Mouse (Mus musculus): ENCODE results near the gene Wdfy4. TPM values are rescaled to one million over a fixed set of nuclear protein-coding genes. Genes with fewer than 3 reads are reported as not detected.

Gene Wdfy4
- polyA plus RNA-seq, 1 experiment from 2014 or later, result 2.6 TPM

DNA sequence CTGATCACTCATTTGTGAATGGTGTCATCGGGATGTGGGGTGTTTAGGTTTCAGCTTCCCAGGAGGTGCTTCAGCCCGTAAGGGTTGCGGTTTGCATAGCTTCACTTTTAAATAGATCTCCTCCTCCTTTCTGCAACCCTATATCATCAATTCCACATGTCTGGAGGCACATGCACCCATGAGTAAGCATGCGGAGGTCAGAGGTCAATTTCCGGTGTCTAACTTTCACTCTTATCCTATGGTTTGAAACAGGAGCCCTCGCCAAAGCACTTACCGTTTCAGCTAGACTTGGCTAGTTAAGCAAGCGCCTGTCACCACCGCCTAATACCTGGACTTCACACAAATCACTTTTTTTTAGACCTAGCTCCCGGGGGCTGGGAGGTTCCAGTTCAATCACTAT is 220.6 kb downstream of the Wdfy4 start:
- peaks cover 2% of the 10 kb centered on the region for H3K36me3 ChIP-seq (replicated peaks; ENCODE audit: insufficient read depth, low read length)
- ATAC-seq (no peak), DNase-seq (no peak)
- H3K9ac ChIP-seq (replicated peaks), result no peak overlapping the region
- H3K27ac ChIP-seq (ENCODE audit: low read depth), result no peak overlapping the region
- no peaks in the 10 kb centered on the region for H3K4me1 ChIP-seq (ENCODE audit: insufficient read depth)
- no peak overlapping the region for H3K4me2 ChIP-seq (ENCODE audit: low read depth, low read length)
- no peaks in the 10 kb centered on the region for H3K9me3 ChIP-seq (ENCODE audit: low read length)
- no peak overlapping the region for H3K4me3 ChIP-seq (ENCODE audit: low read depth, low read length)
- no peak for TF ChIP-seq EP300 (IDR thresholded peaks at IDR 0.05; ENCODE audit: low read depth)
- no peak for TF ChIP-seq CTCF (IDR thresholded peaks at IDR 0.05; ENCODE audit: low read depth)
- H3K27me3 ChIP-seq (ENCODE audit: insufficient read depth, low read length), result no peaks in the 10 kb centered on the region
- WGBS (ENCODE audit: insufficient replicate concordance), result 77% methylated on average over 10 of the region's 10 CpGs

DNA sequence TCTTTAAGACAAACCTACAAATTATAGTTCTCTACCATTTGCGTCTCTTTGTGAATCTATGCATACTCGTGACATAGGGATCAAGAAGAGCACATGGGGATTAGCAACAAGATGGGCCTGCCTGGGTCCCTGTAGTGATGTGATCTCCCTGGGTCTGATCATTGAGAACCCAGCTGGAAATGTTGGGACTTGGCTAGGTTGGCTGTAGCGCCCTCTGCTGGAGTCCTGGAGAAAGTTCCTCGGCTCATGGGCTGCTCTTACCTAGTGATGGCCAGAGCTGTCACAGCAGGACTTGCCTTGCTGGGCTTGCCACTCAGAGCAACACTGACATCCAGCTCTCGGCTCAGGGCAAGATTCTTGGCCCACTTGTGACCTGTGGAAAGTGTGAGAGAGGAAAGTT is 224.8 kb downstream of the Wdfy4 start:
- ATAC-seq (no peak), DNase-seq (peak; percentile 76)
- no peaks in the 10 kb centered on the region for H3K27me3 ChIP-seq (ENCODE audit: insufficient read depth, low read length)
- H3K4me2 ChIP-seq (ENCODE audit: low read depth, low read length), result no peak overlapping the region
- 52% methylated on average over 5 of the region's 5 CpGs for whole genome bisulfite sequencing (ENCODE audit: insufficient replicate concordance)
- H3K9ac ChIP-seq (replicated peaks), result no peak overlapping the region
- no peak overlapping the region for H3K4me3 ChIP-seq (ENCODE audit: low read depth, low read length)
- no peak overlapping the region for H3K27ac ChIP-seq (ENCODE audit: low read depth)
- no peaks in the 10 kb centered on the region for H3K9me3 ChIP-seq (ENCODE audit: low read length)
- H3K36me3 ChIP-seq (replicated peaks; ENCODE audit: insufficient read depth, low read length), result peaks cover 2% of the 10 kb centered on the region; the same call in 1 of the 2 replicates
- no peak for TF ChIP-seq EP300 (IDR thresholded peaks at IDR 0.05; ENCODE audit: low read depth)
- peak; percentile 90 for TF ChIP-seq CTCF (IDR thresholded peaks at IDR 0.05; ENCODE audit: low read depth)
- no peaks in the 10 kb centered on the region for H3K4me1 ChIP-seq (ENCODE audit: insufficient read depth)

DNA sequence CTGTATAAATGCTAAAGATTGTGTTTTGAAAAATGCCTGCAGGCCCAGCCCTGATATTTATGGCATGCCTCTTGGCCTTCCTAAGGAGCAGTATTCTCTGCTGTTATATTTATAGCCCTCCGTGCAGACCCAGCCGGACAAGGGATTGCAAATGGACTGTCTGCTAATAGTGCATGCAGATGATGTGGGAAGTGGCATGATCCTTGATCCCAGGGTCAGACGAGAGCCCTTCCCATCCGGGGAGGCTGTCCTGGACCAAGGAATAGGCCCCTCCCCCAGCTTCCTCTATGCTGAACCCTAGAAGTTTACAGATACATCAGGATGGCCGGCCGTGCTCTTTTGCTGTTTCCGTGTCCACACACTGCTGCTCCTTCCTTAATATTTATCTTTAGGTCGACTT is 226.6 kb downstream of the Wdfy4 start:
- Histone ChIP-seq H3K4me1 (ENCODE audit: insufficient read depth) (no peaks in the 10 kb centered on the region), H3K4me2 (ENCODE audit: low read depth, low read length) (no peak overlapping the region), H3K9ac (replicated peaks) (no peak overlapping the region), H3K36me3 (replicated peaks; ENCODE audit: insufficient read depth, low read length) (0 out of 2 replicates have a peak, but pooled peaks cover 2% of the 10 kb centered on the region), H3K9me3 (ENCODE audit: low read length) (no peaks in the 10 kb centered on the region), H3K4me3 (ENCODE audit: low read depth, low read length) (no peak overlapping the region), H3K27me3 (ENCODE audit: insufficient read depth, low read length) (no peaks in the 10 kb centered on the region), H3K27ac (ENCODE audit: low read depth) (no peak overlapping the region)
- peak; percentile 19; the same call in 1 of the 2 replicates for ATAC-seq
- TF ChIP-seq CTCF (IDR thresholded peaks at IDR 0.05; ENCODE audit: low read depth) (no peak), EP300 (IDR thresholded peaks at IDR 0.05; ENCODE audit: low read depth) (no peak)
- DNase-seq, result peak; percentile 40
- 55% methylated on average over 8 of the region's 8 CpGs for WGBS (ENCODE audit: insufficient replicate concordance)

DNA sequence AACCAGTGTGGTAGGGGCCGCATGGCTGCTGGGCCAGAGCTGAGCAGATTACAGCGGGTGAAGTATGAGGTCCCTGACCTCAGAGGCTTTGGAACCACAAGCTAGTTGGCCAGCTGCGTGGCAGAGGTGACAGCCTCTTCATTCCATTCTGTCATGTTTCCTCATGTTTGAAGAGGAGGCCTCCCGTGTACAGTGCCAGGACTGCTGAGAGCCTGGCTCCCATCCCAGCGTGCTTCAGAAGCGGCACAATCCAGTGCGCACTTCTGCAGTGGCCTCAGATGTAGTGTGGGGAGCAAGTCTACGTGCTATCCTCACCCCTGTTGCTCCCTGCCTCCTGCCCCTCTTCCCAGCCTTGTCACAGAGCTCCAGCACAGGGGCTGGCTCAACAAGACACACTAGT is 228.8 kb downstream of the Wdfy4 start:
- H3K27me3 ChIP-seq (ENCODE audit: insufficient read depth, low read length), result no peaks in the 10 kb centered on the region
- TF ChIP-seq CTCF (IDR thresholded peaks at IDR 0.05; ENCODE audit: low read depth) (no peak), EP300 (IDR thresholded peaks at IDR 0.05; ENCODE audit: low read depth) (no peak)
- H3K27ac ChIP-seq (ENCODE audit: low read depth), result no peak overlapping the region
- DNase-seq, result no peak
- no peak for ATAC-seq
- WGBS (ENCODE audit: insufficient replicate concordance), result 71% methylated on average over 8 of the region's 8 CpGs
- H3K9me3 ChIP-seq (ENCODE audit: low read length), result no peaks in the 10 kb centered on the region
- H3K4me1 ChIP-seq (ENCODE audit: insufficient read depth), result no peaks in the 10 kb centered on the region
- H3K36me3 ChIP-seq (replicated peaks; ENCODE audit: insufficient read depth, low read length), result 0 out of 2 replicates have a peak, but pooled peaks cover 2% of the 10 kb centered on the region
- H3K9ac ChIP-seq (replicated peaks), result no peak overlapping the region
- no peak overlapping the region for H3K4me3 ChIP-seq (ENCODE audit: low read depth, low read length)
- H3K4me2 ChIP-seq (ENCODE audit: low read depth, low read length), result no peak overlapping the region

DNA sequence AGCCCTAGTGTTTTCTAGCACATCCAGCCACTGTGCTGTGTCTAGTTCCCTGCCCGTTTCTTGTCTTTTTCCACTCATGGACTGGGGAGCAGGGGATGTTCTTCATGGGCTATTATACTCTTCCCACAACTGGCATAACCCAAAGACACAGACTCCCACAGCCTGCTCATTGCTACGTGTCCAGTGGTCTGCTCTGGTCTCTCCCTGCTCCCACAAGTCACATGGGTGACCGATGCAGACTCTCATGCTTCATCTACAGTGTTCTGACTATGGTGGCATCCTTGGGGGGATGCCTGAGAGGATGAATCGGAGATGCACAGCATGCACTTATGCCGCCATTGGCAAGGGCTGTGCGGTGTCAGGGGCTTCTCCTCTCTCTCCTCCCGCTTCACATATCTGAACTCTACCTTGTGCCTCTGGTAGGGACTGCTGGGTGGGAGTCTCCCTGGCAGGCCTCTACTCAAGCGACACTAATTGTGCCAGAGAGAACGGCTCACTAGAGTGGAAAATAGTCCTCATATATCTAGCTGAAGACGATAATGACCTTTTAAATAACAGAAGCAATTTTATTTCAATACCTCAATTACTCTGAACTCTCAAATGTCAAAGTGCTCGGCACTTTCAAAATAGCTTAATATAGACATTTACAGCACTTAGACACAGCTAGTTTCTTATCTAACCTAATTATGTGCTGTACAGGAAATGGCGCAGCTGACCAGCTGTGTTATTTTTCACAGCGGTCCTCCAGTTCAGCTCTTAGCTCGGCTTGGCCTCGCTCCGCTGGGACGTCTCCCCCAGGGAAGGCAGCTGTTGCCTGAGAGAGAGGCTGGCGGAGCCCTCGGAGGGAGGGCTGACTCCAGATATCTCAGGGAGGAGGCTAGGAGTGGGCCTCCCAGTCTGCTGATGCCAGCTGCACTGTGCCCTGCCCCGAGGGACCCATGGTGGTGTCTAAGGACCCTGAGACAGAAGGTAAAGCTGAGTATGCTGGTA is 234.7 kb downstream of the Wdfy4 start:
- 62% methylated on average over 20 of the region's 20 CpGs for WGBS (ENCODE audit: insufficient replicate concordance)
- Histone ChIP-seq H3K27me3 (ENCODE audit: insufficient read depth, low read length) (no peaks in the 10 kb centered on the region), H3K9me3 (ENCODE audit: low read length) (no peaks in the 10 kb centered on the region), H3K4me3 (ENCODE audit: low read depth, low read length) (no peak overlapping the region), H3K4me1 (ENCODE audit: insufficient read depth) (peaks cover 2% of the 10 kb centered on the region; the same call in 1 of the 2 replicates), H3K36me3 (replicated peaks; ENCODE audit: insufficient read depth, low read length) (no peaks in the 10 kb centered on the region), H3K27ac (ENCODE audit: low read depth) (peak overlapping the region; percentile 39; the same call in 1 of the 2 replicates), H3K4me2 (ENCODE audit: low read depth, low read length) (0 out of 2 replicates have a peak overlapping the region, but pooled peaks have one; percentile 9), H3K9ac (replicated peaks) (no peak overlapping the region)
- ATAC-seq, result peak; percentile 72
- TF ChIP-seq CTCF (IDR thresholded peaks at IDR 0.05; ENCODE audit: low read depth) (no peak), EP300 (IDR thresholded peaks at IDR 0.05; ENCODE audit: low read depth) (no peak)
- DNase-seq, result peak; percentile 61

DNA sequence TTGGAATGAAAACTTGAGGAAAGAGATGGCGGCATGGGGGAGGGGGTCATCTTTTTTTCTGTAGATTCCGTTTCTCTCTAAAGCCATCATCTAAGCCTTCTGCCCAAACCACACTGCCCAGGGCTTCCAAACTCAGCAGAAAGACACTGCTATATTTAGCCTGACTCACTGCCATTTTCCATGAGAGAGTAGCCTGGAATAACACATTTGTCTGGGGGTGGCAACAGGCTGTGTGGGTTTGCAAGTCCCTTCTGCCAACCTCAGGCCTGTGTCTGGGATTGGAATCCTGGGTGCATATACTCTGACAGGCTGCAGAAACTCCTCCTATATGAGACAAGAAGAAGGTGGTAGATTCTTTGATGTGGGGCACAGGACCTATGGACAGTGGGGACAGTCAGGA is 237.8 kb downstream of the Wdfy4 start:
- H3K4me2 ChIP-seq (ENCODE audit: low read depth, low read length), result no peak overlapping the region
- H3K27me3 ChIP-seq (ENCODE audit: insufficient read depth, low read length), result no peaks in the 10 kb centered on the region
- DNase-seq, result no peak
- H3K36me3 ChIP-seq (replicated peaks; ENCODE audit: insufficient read depth, low read length), result no peaks in the 10 kb centered on the region
- H3K27ac ChIP-seq (ENCODE audit: low read depth), result no peak overlapping the region
- 83% methylated on average over 2 of the region's 2 CpGs for WGBS (ENCODE audit: insufficient replicate concordance)
- no peak overlapping the region for H3K4me3 ChIP-seq (ENCODE audit: low read depth, low read length)
- H3K9me3 ChIP-seq (ENCODE audit: low read length), result no peaks in the 10 kb centered on the region
- H3K4me1 ChIP-seq (ENCODE audit: insufficient read depth), result peaks cover 2% of the 10 kb centered on the region; the same call in 1 of the 2 replicates
- TF ChIP-seq CTCF (IDR thresholded peaks at IDR 0.05; ENCODE audit: low read depth) (no peak), EP300 (IDR thresholded peaks at IDR 0.05; ENCODE audit: low read depth) (no peak)
- no peak for ATAC-seq
- H3K9ac ChIP-seq (replicated peaks), result no peak overlapping the region
